Mouse (Mus musculus) heart, adult 2 months (tissue): ENCODE results near the gene Adgrg3. TPM values are rescaled to one million over a fixed set of nuclear protein-coding genes. Genes with fewer than 3 reads are reported as not detected.

Source experiments
- DNase-seq, 2 experiments: peaks; one replicate each; pipeline ENCODE4 v3.0.0; 2021
- H3K27ac ChIP-seq: fragments of 200-600 bp; 2 replicates; pipeline ENCODE4 v1.8.1; 2022
- H3K27me3 ChIP-seq: fragments of 200-500 bp; 2 replicates; pipeline ENCODE4 v1.6.1; 2012; ENCODE audit warnings: mild to moderate bottlenecking, low read length, inconsistent platforms, mixed read lengths; ENCODE audit not compliant: control insufficient read depth, insufficient read depth
- H3K36me3 ChIP-seq: fragments of 200-500 bp; 2 replicates; pipeline ENCODE4 v1.6.1; 2012; ENCODE audit warnings: low read length, inconsistent platforms; ENCODE audit not compliant: control insufficient read depth, insufficient read depth
- H3K4me1 ChIP-seq: fragments of 200-500 bp; 2 replicates; pipeline ENCODE4 v1.6.1; 2011; ENCODE audit warnings: low read length; ENCODE audit not compliant: control insufficient read depth, insufficient read depth
- H3K4me3 ChIP-seq: fragments of 200-600 bp; 2 replicates; pipeline ENCODE4 v1.8.1; 2022
- H3K79me2 ChIP-seq: fragments of 200-500 bp; replicated peaks from 2 replicates; pipeline ENCODE4 v1.6.1; 2012; ENCODE audit warnings: mild to moderate bottlenecking, inconsistent platforms, low read length, moderate library complexity, mixed read lengths; ENCODE audit not compliant: control insufficient read depth, insufficient read depth
- H3K9ac ChIP-seq: fragments of 200-500 bp; 2 replicates; pipeline ENCODE4 v1.6.1; 2012; ENCODE audit warnings: low read depth, mild to moderate bottlenecking, control low read depth, inconsistent platforms, low read length, mixed read lengths
- CTCF ChIP-seq: fragments of 200-600 bp; IDR thresholded peaks from 2 replicates; pipeline ENCODE4 v1.8.1; 2022; ENCODE audit warnings: antibody characterized with exemption, mild to moderate bottlenecking, moderate library complexity
- EP300 ChIP-seq: fragments of 200-500 bp; IDR thresholded peaks from 2 replicates; pipeline ENCODE4 v1.6.1; 2011; ENCODE audit warnings: low read depth, low read length, control low read depth; ENCODE audit not compliant: insufficient read depth
- POLR2A ChIP-seq: fragments of 200-500 bp; IDR thresholded peaks from 2 replicates; pipeline ENCODE4 v1.6.1; 2011; ENCODE audit warnings: mild to moderate bottlenecking, low read depth, low read length, control low read depth; ENCODE audit not compliant: insufficient read depth
- WGBS: fragments of 180-500 bp; shearing (Covaris S2); methylation state at CpG from one replicate; pipeline ENCODE4 v1.1.7; 2018; 5-methylcytosine and 5-hydroxymethylcytosine counted together
- intact Hi-C: fragments of 180-260 bp; cut with DNase I; formaldehyde crosslinking; loops from one replicate; pipeline ENCODE4 v1.15.1; 2025
- polyA plus RNA-seq: library from polyadenylated mRNA; depleted of rRNA; stranded (reverse); fragments of >200 nt; gene quantifications from 2 replicates; pipeline ENCODE4 v1.2.3, GENCODE M21; 2012
- total RNA-seq, 2 experiments: library from RNA; stranded (reverse); gene quantifications; 2 replicates each; pipeline ENCODE4 v1.2.3; 2021

The Adgrg3 gene
- total and polyA plus RNA-seq, 3 experiments = 1.3 to 4.3 (median 2.5) TPM

GRCm38 (mm10) chr8:94978131-94978530, 39.4 kb upstream of the Adgrg3 start:
- WGBS = 65% methylated on average over 9 of the region's 9 CpGs
- H3K27me3 ChIP-seq = no peaks in the 10 kb centered on the region
- H3K4me1 ChIP-seq = peaks cover 2% of the 10 kb centered on the region; the same call in 1 of the 2 replicates

GRCm38 (mm10) chr8:94978593-94979319, 38.7 kb upstream of the Adgrg3 start:
- H3K79me2 ChIP-seq = no peaks in the 10 kb centered on the region
- WGBS = 65% methylated on average over 13 of the region's 13 CpGs
- no peak overlapping the region for H3K9ac ChIP-seq
- H3K27ac ChIP-seq = no peak overlapping the region
- TF ChIP-seq EP300 = no peak
- TF ChIP-seq POLR2A = no peak
- TF ChIP-seq CTCF = no peak
- H3K36me3 ChIP-seq = no peaks in the 10 kb centered on the region
- no peak for DNase-seq
- H3K4me1 ChIP-seq = peaks cover 5% of the 10 kb centered on the region
- intact Hi-C loops = no loop called here
- no peaks in the 10 kb centered on the region for H3K27me3 ChIP-seq
- H3K4me3 ChIP-seq = no peak overlapping the region

More at GRCm38 (mm10) chr8:94978131-94978530, 39.4 kb upstream of the Adgrg3 start:
- no peaks in the 10 kb centered on the region for H3K79me2 ChIP-seq
- H3K36me3 ChIP-seq = no peaks in the 10 kb centered on the region
- no peak overlapping the region for H3K9ac ChIP-seq
- H3K27ac ChIP-seq = no peak overlapping the region
- H3K4me3 ChIP-seq = no peak overlapping the region
- TF ChIP-seq CTCF = no peak
- no peak for TF ChIP-seq EP300
- TF ChIP-seq POLR2A = no peak
- no peak for DNase-seq
- intact Hi-C loops = no loop called here

GRCm38 (mm10) chr8:94980176-94980575, 37.3 kb upstream of the Adgrg3 start:
- H3K79me2 ChIP-seq = no peaks in the 10 kb centered on the region
- DNase-seq = no peak
- TF ChIP-seq POLR2A = no peak
- no peak for TF ChIP-seq EP300
- TF ChIP-seq CTCF = no peak
- 95% methylated on average over 5 of the region's 5 CpGs for WGBS
- no peak overlapping the region for H3K27ac ChIP-seq
- H3K4me3 ChIP-seq = no peak overlapping the region
- H3K4me1 ChIP-seq = peaks cover 7% of the 10 kb centered on the region
- intact Hi-C loops = no loop called here
- no peak overlapping the region for H3K9ac ChIP-seq
- no peaks in the 10 kb centered on the region for H3K27me3 ChIP-seq
- H3K36me3 ChIP-seq = no peaks in the 10 kb centered on the region

- H3K9ac ChIP-seq = no peak overlapping the region
- H3K4me3 ChIP-seq = no peak overlapping the region
- H3K4me1 ChIP-seq = peaks cover 7% of the 10 kb centered on the region
- DNase-seq = no peak
- TF ChIP-seq EP300 = no peak
- TF ChIP-seq CTCF = no peak
- no peak for TF ChIP-seq POLR2A
- H3K27me3 ChIP-seq = no peaks in the 10 kb centered on the region
- H3K27ac ChIP-seq = no peak overlapping the region
- no peaks in the 10 kb centered on the region for H3K36me3 ChIP-seq
- 56% methylated on average over 8 of the region's 8 CpGs for WGBS
- intact Hi-C loops = no loop called here
- no peaks in the 10 kb centered on the region for H3K79me2 ChIP-seq
Observed at GRCm38 (mm10) chr8:94980976-94981375, 36.5 kb upstream of the Adgrg3 start.

GRCm38 (mm10) chr8:94981848-94982247, 35.6 kb upstream of the Adgrg3 start:
- Histone ChIP-seq H3K27me3 (no peaks in the 10 kb centered on the region), H3K36me3 (no peaks in the 10 kb centered on the region), H3K79me2 (no peaks in the 10 kb centered on the region), H3K27ac (no peak overlapping the region), H3K4me1 (peaks cover 7% of the 10 kb centered on the region), H3K9ac (no peak overlapping the region), H3K4me3 (no peak overlapping the region)
- no peak for DNase-seq
- TF ChIP-seq POLR2A (no peak), CTCF (no peak)
- WGBS = 63% methylated on average over 7 of the region's 7 CpGs
- intact Hi-C loops = no loop called here

GRCm38 (mm10) chr8:94983146-94983545, 34.3 kb upstream of the Adgrg3 start:
- WGBS = 36% methylated on average over 4 of the region's 5 CpGs
- Histone ChIP-seq H3K9ac (no peak overlapping the region), H3K4me3 (no peak overlapping the region), H3K79me2 (no peaks in the 10 kb centered on the region), H3K4me1 (peaks cover 4% of the 10 kb centered on the region), H3K27ac (no peak overlapping the region), H3K27me3 (no peaks in the 10 kb centered on the region), H3K36me3 (no peaks in the 10 kb centered on the region)
- DNase-seq = no peak
- intact Hi-C loops = no loop called here
- no peak for TF ChIP-seq CTCF
- no peak for TF ChIP-seq EP300
